Mouse (Mus musculus): ENCODE results near the gene Mgme1. TPM values are rescaled to one million over a fixed set of nuclear protein-coding genes. Genes with fewer than 3 reads are reported as not detected.
A peak's percentile ranks its signal among the peaks of the same experiment; 100 is the strongest.

Mgme1 gene
- total and polyA plus RNA-seq, 3 experiments: 10.6 to 21.9 (median 19.7) TPM

- Histone ChIP-seq H3K4me2 (ENCODE audit: insufficient read depth, low read depth, poor library complexity, severe bottlenecking) (0 out of 2 replicates have a peak overlapping the region, but pooled peaks have one; percentile 7), H3K4me1 (ENCODE audit: control insufficient read depth in 1 of 2, insufficient read depth in 2 of 2) (peaks cover 3 to 7% of the 10 kb centered on the region in 2 experiments), H3K27me3 (replicated peaks) (no peaks in the 10 kb centered on the region), H3K4me3 (replicated peaks in 1 of 3; ENCODE audit: low read depth in 2 of 3, low read length in 2 of 3, poor library complexity in 1 of 3) (no peak overlapping the region), H3K27ac (ENCODE audit: insufficient read depth, low read depth) (no peak overlapping the region), H3K9me3 (replicated peaks; ENCODE audit: low read length) (peaks cover 17% of the 10 kb centered on the region), H3K36me3 (replicated peaks in 1 of 2; ENCODE audit: control insufficient read depth in 1 of 2, insufficient read depth in 1 of 2, low read length in 1 of 2) (no peaks in the 10 kb centered on the region), H3K9ac (ENCODE audit: insufficient read depth, low read depth) (no peak overlapping the region), H3K79me2 (replicated peaks; ENCODE audit: control insufficient read depth, extremely low read depth, insufficient read depth, poor library complexity, severe bottlenecking) (no peaks in the 10 kb centered on the region)
- no peak for DNase-seq (ENCODE audit: extremely low read depth)
- TF ChIP-seq NELFE (IDR thresholded peaks at IDR 0.05; ENCODE audit: low read depth, low read length) (no peak), SMC3 (IDR thresholded peaks at IDR 0.05; ENCODE audit: low read depth, low read length) (no peak), MAZ (IDR thresholded peaks at IDR 0.05; ENCODE audit: low read depth, low read length) (no peak)
- in situ Hi-C loops (cut with MboI; ENCODE audit: low pct_ligation_motif_present, low pct_unique_long_range_greater_than_20kb, low sequenced_read_pairs) (no loop called here), dilution Hi-C loops (cut with MboI; ENCODE audit: extremely low pct_ligation_motif_present, extremely low pct_unique_long_range_greater_than_20kb, low sequenced_read_pairs) (no loop called here)
These were observed 59.5 kb downstream of the Mgme1 start for GRCm38 (mm10) chr2:144329937-144330336.

GRCm38 (mm10) chr2:144330352-144330959 lies 60.0 kb downstream of the Mgme1 start:
- no peak overlapping the region for H3K9ac ChIP-seq (ENCODE audit: insufficient read depth, low read depth)
- TF ChIP-seq TBP (conservative IDR thresholded peaks at IDR 0.05; ENCODE audit: low read depth, low read length) (no peak), CHD2 (IDR thresholded peaks at IDR 0.05; ENCODE audit: low read length) (no peak), KAT2A (IDR thresholded peaks at IDR 0.05; ENCODE audit: insufficient replicate concordance, low read length) (no peak), MAX (IDR thresholded peaks at IDR 0.05; ENCODE audit: low read length) (no peak), MEF2A (IDR thresholded peaks at IDR 0.05; ENCODE audit: borderline replicate concordance, low read depth, low read length) (no peak), POLR2AphosphoS2 (IDR thresholded peaks at IDR 0.05; ENCODE audit: low read depth, low read length) (no peak), CHD1 (IDR thresholded peaks at IDR 0.05; ENCODE audit: low read depth, low read length) (no peak), HCFC1 (IDR thresholded peaks at IDR 0.05; ENCODE audit: low read depth, low read length) (no peak), TCF12 (IDR thresholded peaks at IDR 0.05; ENCODE audit: low read depth, low read length) (no peak)
- H3K4me3 ChIP-seq (replicated peaks in 1 of 3; ENCODE audit: low read depth in 2 of 3, low read length in 2 of 3, poor library complexity in 1 of 3): peak overlapping the region in 1 of 3 experiments; percentile 46
- H3K4me2 ChIP-seq (ENCODE audit: insufficient read depth, low read depth, poor library complexity, severe bottlenecking): peak overlapping the region; percentile 52
- H3K27ac ChIP-seq (ENCODE audit: insufficient read depth, low read depth): no peak overlapping the region
- peaks cover 0 to 1% of the 10 kb centered on the region in 2 experiments; a peak in 1 of 4 replicates for H3K4me1 ChIP-seq (ENCODE audit: control insufficient read depth in 1 of 2, insufficient read depth in 2 of 2)
- dilution Hi-C loops (cut with MboI; ENCODE audit: extremely low pct_ligation_motif_present, extremely low pct_unique_long_range_greater_than_20kb, low sequenced_read_pairs) (no loop called here), in situ Hi-C loops (cut with MboI; ENCODE audit: low pct_ligation_motif_present, low pct_unique_long_range_greater_than_20kb, low sequenced_read_pairs) (no loop called here)
- no peaks in the 10 kb centered on the region for H3K27me3 ChIP-seq (replicated peaks)
- DNase-seq (ENCODE audit: extremely low read depth): no peak
- no peaks in the 10 kb centered on the region for H3K79me2 ChIP-seq (replicated peaks; ENCODE audit: control insufficient read depth, extremely low read depth, insufficient read depth, poor library complexity, severe bottlenecking)
- no peaks in the 10 kb centered on the region for H3K36me3 ChIP-seq (replicated peaks in 1 of 2; ENCODE audit: control insufficient read depth in 1 of 2, insufficient read depth in 1 of 2, low read length in 1 of 2)
- H3K9me3 ChIP-seq (replicated peaks; ENCODE audit: low read length): peaks cover 17% of the 10 kb centered on the region

Other genes starting within 250 kb of the Mgme1 start
- not detected in 2 replicates for gene Banf2, start 237.6 kb upstream of the Mgme1 start, total RNA-seq (2012; rRNA removed)
- gene Banf2, start 237.6 kb upstream of the Mgme1 start, total RNA-seq (2014; rRNA removed): not detected in 2 replicates
- not detected in 2 replicates for gene Banf2, start 237.6 kb upstream of the Mgme1 start, polyA plus RNA-seq (2012; ENCODE audit: insufficient read length, low read depth)
- gene Snx5, start 243 bp downstream of the Mgme1 start, total RNA-seq (2012; rRNA removed): 380 and 456 TPM in 2 replicates
- 1,220 and 1,259 TPM in 2 replicates for gene Snx5, start 243 bp downstream of the Mgme1 start, total RNA-seq (2014; rRNA removed)
- gene Snx5, start 243 bp downstream of the Mgme1 start, polyA plus RNA-seq (2012; ENCODE audit: insufficient read length, low read depth): 652 and 666 TPM in 2 replicates
- not detected in 2 replicates for gene Ovol2, start 61.5 kb downstream of the Mgme1 start, total RNA-seq (2012; rRNA removed)
- not detected in 2 replicates for gene Ovol2, start 61.5 kb downstream of the Mgme1 start, total RNA-seq (2014; rRNA removed)
- gene Ovol2, start 61.5 kb downstream of the Mgme1 start, polyA plus RNA-seq (2012; ENCODE audit: insufficient read length, low read depth): not detected in 2 replicates
- 25.7 and 30.9 TPM in 2 replicates for gene Kat14, start 98.3 kb downstream of the Mgme1 start, total RNA-seq (2012; rRNA removed)
- gene Kat14, start 98.3 kb downstream of the Mgme1 start, total RNA-seq (2014; rRNA removed): 24.3 and 25.9 TPM in 2 replicates
- 54.4 and 56.2 TPM in 2 replicates for gene Kat14, start 98.3 kb downstream of the Mgme1 start, polyA plus RNA-seq (2012; ENCODE audit: insufficient read length, low read depth)
- not detected in 2 replicates for gene Pet117, start 98.3 kb downstream of the Mgme1 start, total RNA-seq (2012; rRNA removed)
- gene Pet117, start 98.3 kb downstream of the Mgme1 start, total RNA-seq (2014; rRNA removed): not detected in 2 replicates
- 12.3 and 14.5 TPM in 2 replicates for gene Pet117, start 98.3 kb downstream of the Mgme1 start, polyA plus RNA-seq (2012; ENCODE audit: insufficient read length, low read depth)